Comparison of ENCODE assay signal across 13 mouse cellular contexts in genomic region chr7:113774906-113775305, GRCm38 (mm10). TPM values are rescaled to one million over a fixed set of nuclear protein-coding genes. Genes with fewer than 3 reads are reported as not detected.
DNase-seq lines count a peak whose midpoint lies in the region; ATAC-seq and TF ChIP-seq lines count a peak whose summit lies in the region.
"Had no signal": no experiment of that assay in that cellular context is flagged by ENCODE, and none has a peak within 500 bp of the region (broad histone marks: within the 10 kb centered on the region; RNA-seq: fewer than 3 reads in every experiment).

No protein-coding gene starts in this region.

- ATAC-seq in heart, embryonic 11.5 days (replicated peaks; ENCODE audit: insufficient number of reproducible peaks, low FRiP score, low TSS enrichment): no peak
- ATAC-seq in lung, embryonic 14.5 days (ENCODE audit: insufficient read depth): no peak

- no peak overlapping the region for H3K9ac ChIP-seq in heart, embryonic 11.5 days (ENCODE audit: low read depth, low read length)
- H3K9ac ChIP-seq in lung, embryonic 14.5 days: no peak overlapping the region
- H3K9ac ChIP-seq: forebrain, embryonic 12.5 days; neural tube, embryonic 12.5 days had no signal

- no peaks in the 10 kb centered on the region for H3K36me3 ChIP-seq in heart, embryonic 11.5 days (ENCODE audit: control insufficient read depth, insufficient read depth, low read length)
- H3K36me3 ChIP-seq in lung, embryonic 14.5 days (ENCODE audit: insufficient read depth): no peaks in the 10 kb centered on the region
- H3K36me3 ChIP-seq: forebrain, embryonic 12.5 days; neural tube, embryonic 12.5 days had no signal

- 71% methylated on average over 3 of the region's 3 CpGs for WGBS in heart, embryonic 11.5 days (ENCODE audit: insufficient replicate concordance)
- 61% methylated on average over 3 of the region's 3 CpGs for WGBS in lung, embryonic 14.5 days
- 33% methylated on average over 3 of the region's 3 CpGs for WGBS in lung, adult 2 months

- H3K27me3 ChIP-seq in heart, embryonic 11.5 days (ENCODE audit: control insufficient read depth, insufficient read depth, low read length): no peaks in the 10 kb centered on the region
- H3K27me3 ChIP-seq in lung, embryonic 14.5 days (ENCODE audit: insufficient read depth, low read length): no peaks in the 10 kb centered on the region
- H3K27me3 ChIP-seq: neural tube, embryonic 12.5 days had no signal

- no peak overlapping the region for H3K4me2 ChIP-seq in heart, embryonic 11.5 days
- no peak overlapping the region for H3K4me2 ChIP-seq in lung, embryonic 14.5 days
- H3K4me2 ChIP-seq: forebrain, embryonic 12.5 days; neural tube, embryonic 12.5 days had no signal

- TF ChIP-seq CTCF in lung, embryonic 14.5 days (IDR thresholded peaks at IDR 0.05; ENCODE audit: low read depth): no peak
- no peak for TF ChIP-seq CTCF in lung, adult 2 months (IDR thresholded peaks at IDR 0.05; ENCODE audit: insufficient read depth, low read length)

- no peak overlapping the region for H3K4me3 ChIP-seq in heart, embryonic 11.5 days (ENCODE audit: low read depth, low read length)
- no peak overlapping the region for H3K4me3 ChIP-seq in lung, embryonic 14.5 days (ENCODE audit: low read depth, low read length)
- no peak overlapping the region for H3K4me3 ChIP-seq in lung, adult 2 months (replicated peaks; ENCODE audit: extremely low read depth, low read depth, low read length)
- H3K4me3 ChIP-seq: forebrain, embryonic 12.5 days; layer of hippocampus, adult 2 months; neural tube, embryonic 12.5 days had no signal

- no peak overlapping the region for H3K27ac ChIP-seq in heart, embryonic 11.5 days (ENCODE audit: low read depth, low read length)
- H3K27ac ChIP-seq in lung, embryonic 14.5 days (ENCODE audit: low read depth): no peak overlapping the region
- H3K27ac ChIP-seq: forebrain, embryonic 12.5 days; layer of hippocampus, adult 2 months; neural tube, embryonic 12.5 days had no signal

- H3K9me3 ChIP-seq in heart, embryonic 11.5 days (replicated peaks; ENCODE audit: control insufficient read depth, low read length): peaks cover 4% of the 10 kb centered on the region
- no peaks in the 10 kb centered on the region; the same call in 1 of the 2 replicates for H3K9me3 ChIP-seq in lung, embryonic 14.5 days (ENCODE audit: low read depth, low read length)
- H3K9me3 ChIP-seq: neural tube, embryonic 12.5 days had no signal

- DNase-seq in cerebellum, adult 9-11 months: peak; percentile 43
- no peak for DNase-seq in cerebellum, postnatal 4 days (ENCODE audit: low spot score in 2 of 2)
- DNase-seq in heart, adult 9 months (ENCODE audit: low spot score in 2 of 2): peak; percentile 13 to 21
- DNase-seq in lung, embryonic 14.5 days: peak; percentile 31
- no peak for DNase-seq in lung, adult 2 months
- peak; percentile 21 for DNase-seq in skeletal muscle tissue, adult 2 months (ENCODE audit: low read depth, low spot score)
- DNase-seq in thymus, postnatal 0 days (ENCODE audit: low spot score): no peak
- DNase-seq: midbrain, embryonic 14.5 days; thymus, postnatal 14 days had no signal

- H3K4me1 ChIP-seq in heart, embryonic 11.5 days (ENCODE audit: control insufficient read depth, insufficient read depth, low read length): peaks cover 11% of the 10 kb centered on the region
- no peaks in the 10 kb centered on the region for H3K4me1 ChIP-seq in lung, embryonic 14.5 days (ENCODE audit: insufficient read depth)
- peaks cover 2% of the 10 kb centered on the region; the same call in 1 of the 2 replicates for H3K4me1 ChIP-seq in lung, adult 2 months (ENCODE audit: control insufficient read depth, insufficient read depth, low read length)
- H3K4me1 ChIP-seq: neural tube, embryonic 12.5 days had no signal

- no peak for TF ChIP-seq POLR2A in lung, adult 2 months (IDR thresholded peaks at IDR 0.05; ENCODE audit: borderline replicate concordance, extremely low read depth, low read depth, low read length)

RNA-seq across cellular contexts. Expression of gene Spon1, which starts 9.1 kb away (rescaled TPM):
- 79.7 and 100 TPM in 2 replicates for polyA plus RNA-seq in heart, embryonic 11.5 days (2014; fragmentation: Nextera tagmentation; extraction: Ambion mirVana)
- 2.5 and 5.5 TPM in 2 replicates for polyA plus RNA-seq in lung, embryonic 14.5 days (2014; fragmentation: Nextera tagmentation; extraction: Ambion mirVana)
- 70.0 and 86.6 TPM in 2 replicates for polyA plus RNA-seq in lung, adult 2 months (2012; rRNA removed)
- 1.8 and 2.6 TPM in 2 replicates for polyA plus RNA-seq in thymus, postnatal 0 days (2015; fragmentation: Nextera tagmentation; extraction: Ambion mirVana)

Comparison
In these comparisons a context has a peak if more than half of its experiments do, and no peak if none do; other contexts are left out.
1. DNase-seq: peak in cerebellum, adult 9-11 months (single experiment), heart, adult 9 months (2 of 2), lung, embryonic 14.5 days (single experiment) and skeletal muscle tissue, adult 2 months (single experiment); none in cerebellum, postnatal 4 days (0 of 2), lung, adult 2 months (single experiment) and thymus, postnatal 0 days (single experiment).
2. RNA of gene Spon1, which starts 9.1 kb away (polyA plus RNA-seq): 70.0 to 86.6 TPM in lung, adult 2 months and 79.7 to 100 TPM in heart, embryonic 11.5 days; 2.5 to 5.5 TPM in lung, embryonic 14.5 days and 1.8 to 2.6 TPM in thymus, postnatal 0 days; every median in the first group is over 10 times any median in the second.